Mouse (Mus musculus) adrenal gland, adult 2 months (tissue): ENCODE results near the gene Mgat4a. TPM values are rescaled to one million over a fixed set of nuclear protein-coding genes. Genes with fewer than 3 reads are reported as not detected.
A peak's percentile ranks its signal among the peaks of the same experiment; 100 is the strongest.

Source experiments
- DNase-seq: peaks from one replicate; pipeline ENCODE4 v3.0.0; 2021
- polyA plus RNA-seq: library from polyadenylated mRNA; depleted of rRNA; stranded (reverse); fragments of >200 nt; gene quantifications from 2 replicates; pipeline ENCODE4 v1.2.3, GENCODE M21; 2012
- total RNA-seq, 2 experiments: library from RNA; stranded (reverse); gene quantifications; 2 replicates each; pipeline ENCODE4 v1.2.3; 2021

The Mgat4a gene
- total and polyA plus RNA-seq, 3 experiments: 1.4 to 9.0 (median 5.5) TPM

DNA sequence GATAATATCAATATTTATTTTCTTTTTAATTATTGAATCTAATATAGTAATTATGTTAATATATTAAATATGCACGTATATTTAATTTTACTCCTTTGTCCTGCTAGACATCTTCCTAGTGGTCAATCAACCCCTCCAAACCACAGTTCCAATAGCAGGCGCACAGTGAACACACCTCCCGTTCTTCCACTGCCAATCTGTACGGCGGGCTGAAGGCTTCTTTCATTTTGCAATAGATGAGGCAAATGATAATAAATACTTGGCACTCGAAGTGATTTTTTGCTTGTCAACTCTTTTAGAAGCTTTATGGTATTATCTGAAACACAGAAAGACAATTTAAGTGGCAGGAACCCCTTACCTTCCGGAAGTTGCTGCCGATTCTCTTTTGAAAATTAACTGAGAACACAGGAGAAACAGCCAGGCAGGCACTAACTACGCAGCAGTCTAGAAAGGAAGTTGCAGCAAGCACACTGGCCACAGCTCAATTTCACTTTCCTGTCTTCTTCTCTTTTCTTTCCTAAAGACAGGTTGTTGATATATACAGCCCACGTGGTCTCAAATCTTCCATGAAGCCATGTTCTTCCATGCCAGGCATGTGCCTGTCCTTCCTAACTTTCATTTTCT lies 45.0 kb downstream of the Mgat4a start:
- no peak for DNase-seq

- no peak for DNase-seq
Observed at GRCm38 (mm10) chr1:37495104-37495503, 45.7 kb downstream of the Mgat4a start.

GRCm38 (mm10) chr1:37491672-37492071 lies 49.1 kb downstream of the Mgat4a start:
- peak; percentile 18 for DNase-seq

GRCm38 (mm10) chr1:37490691-37491212 lies 50.1 kb downstream of the Mgat4a start:
- no peak for DNase-seq

DNA sequence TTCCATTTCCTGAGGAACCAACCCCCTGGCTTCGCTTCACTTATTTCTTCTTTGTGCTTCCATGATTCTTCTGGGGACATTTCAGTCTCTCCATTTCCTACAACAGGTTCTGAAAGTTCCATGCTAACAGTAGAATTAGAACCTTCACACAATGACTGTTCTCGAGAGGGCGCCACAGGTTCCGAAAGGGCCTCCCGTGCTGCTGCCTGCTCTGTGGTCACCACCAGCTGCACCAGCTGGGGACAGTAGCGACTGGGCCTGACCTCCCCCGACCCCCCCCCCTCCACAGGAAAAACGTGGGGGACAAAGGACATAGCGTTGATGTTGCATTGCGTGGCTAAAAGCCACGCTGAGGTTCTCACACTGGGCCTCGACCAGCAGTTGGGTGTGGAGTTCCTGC lies 52.3 kb downstream of the Mgat4a start:
- no peak for DNase-seq

- no peak for DNase-seq
Observed at GRCm38 (mm10) chr1:37486994-37487393, 53.8 kb downstream of the Mgat4a start.

GRCm38 (mm10) chr1:37486439-37486838 lies 54.4 kb downstream of the Mgat4a start:
- no peak for DNase-seq

- DNase-seq: no peak
Observed at GRCm38 (mm10) chr1:37484612-37485011, 56.2 kb downstream of the Mgat4a start.

DNA sequence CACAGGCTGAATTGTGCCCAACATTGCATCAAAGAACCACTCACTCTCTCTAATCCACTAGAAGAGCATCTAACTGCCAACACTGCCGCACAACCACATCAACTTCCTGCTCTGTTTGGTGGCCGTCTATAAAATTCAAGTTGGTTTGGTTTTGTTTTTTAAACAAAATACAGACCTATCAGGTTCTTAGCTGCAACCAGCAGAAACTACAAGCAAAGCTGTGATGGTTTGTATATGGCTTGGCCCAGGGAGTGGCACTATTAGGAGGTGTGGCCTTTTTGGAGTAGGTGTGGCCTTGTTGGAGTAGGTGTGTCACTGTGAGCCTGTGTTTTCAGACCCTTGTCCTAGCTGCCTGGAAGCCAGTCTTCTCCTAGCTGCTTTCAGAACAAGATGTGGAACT lies 59.5 kb downstream of the Mgat4a start:
- DNase-seq: no peak

- no peak for DNase-seq
Observed at GRCm38 (mm10) chr1:37480731-37481130, 60.1 kb downstream of the Mgat4a start.

GRCm38 (mm10) chr1:37479759-37480158 lies 61.1 kb downstream of the Mgat4a start:
- DNase-seq: no peak

DNA sequence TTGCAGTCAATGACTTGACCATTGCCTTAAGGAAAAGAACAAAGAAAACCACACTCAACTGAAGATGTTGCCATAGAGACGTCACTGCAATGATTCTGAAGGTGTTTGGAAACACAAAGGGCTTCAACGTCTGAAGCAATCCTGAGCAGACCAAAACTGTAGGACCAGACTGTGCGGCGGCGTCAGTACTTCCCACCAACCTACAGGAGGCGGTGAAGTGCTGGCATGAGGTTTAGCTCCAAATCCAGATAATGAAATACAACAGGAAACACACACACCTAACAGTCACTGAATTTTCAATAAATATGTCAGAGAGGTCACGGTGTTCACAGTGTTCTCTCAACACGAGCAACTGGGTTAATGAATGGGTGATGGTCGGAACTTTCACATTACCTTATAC lies 61.7 kb downstream of the Mgat4a start:
- no peak for DNase-seq

DNA sequence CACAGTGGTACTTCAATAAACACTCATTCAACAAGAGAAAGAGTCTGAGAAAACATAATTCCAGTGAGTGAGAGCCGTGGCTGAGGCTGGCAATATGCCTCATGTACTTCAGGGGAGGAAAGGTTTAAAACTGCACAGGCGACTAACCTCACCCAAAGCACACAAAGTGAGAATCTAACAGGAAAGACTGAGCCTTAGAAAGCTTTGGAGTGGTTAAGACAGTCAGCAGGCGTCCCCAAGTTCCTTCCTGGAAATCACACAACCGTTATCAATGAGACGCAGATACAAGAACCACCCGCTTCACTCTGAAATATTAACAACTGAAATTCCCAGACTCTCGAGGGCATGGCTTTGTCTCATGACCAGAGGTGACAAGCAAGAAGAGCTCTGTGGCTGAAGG lies 62.4 kb downstream of the Mgat4a start:
- DNase-seq: no peak

DNA sequence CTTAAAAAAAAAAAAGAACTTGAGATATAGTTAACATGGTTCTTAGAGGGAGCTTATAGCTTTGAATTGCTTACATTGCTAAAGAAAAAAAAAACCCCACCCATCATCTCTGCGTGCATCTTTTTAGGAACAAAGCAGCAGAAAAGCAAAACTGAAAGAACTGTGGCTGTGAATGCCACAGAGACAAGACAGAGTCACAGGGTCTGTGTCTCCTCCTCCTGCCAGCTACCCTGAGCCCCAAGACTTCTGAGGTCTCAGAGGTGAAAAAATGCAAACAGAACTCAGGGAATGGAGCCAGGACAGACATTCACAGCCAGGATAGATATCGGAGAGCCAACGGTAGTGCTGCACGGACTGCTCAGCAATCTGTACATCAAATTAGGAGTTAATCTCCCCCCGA lies 62.9 kb downstream of the Mgat4a start:
- DNase-seq: no peak

GRCm38 (mm10) chr1:37477250-37477649 lies 63.6 kb downstream of the Mgat4a start:
- DNase-seq: no peak

- DNase-seq: no peak
Observed at GRCm38 (mm10) chr1:37475312-37475711, 65.5 kb downstream of the Mgat4a start.

DNA sequence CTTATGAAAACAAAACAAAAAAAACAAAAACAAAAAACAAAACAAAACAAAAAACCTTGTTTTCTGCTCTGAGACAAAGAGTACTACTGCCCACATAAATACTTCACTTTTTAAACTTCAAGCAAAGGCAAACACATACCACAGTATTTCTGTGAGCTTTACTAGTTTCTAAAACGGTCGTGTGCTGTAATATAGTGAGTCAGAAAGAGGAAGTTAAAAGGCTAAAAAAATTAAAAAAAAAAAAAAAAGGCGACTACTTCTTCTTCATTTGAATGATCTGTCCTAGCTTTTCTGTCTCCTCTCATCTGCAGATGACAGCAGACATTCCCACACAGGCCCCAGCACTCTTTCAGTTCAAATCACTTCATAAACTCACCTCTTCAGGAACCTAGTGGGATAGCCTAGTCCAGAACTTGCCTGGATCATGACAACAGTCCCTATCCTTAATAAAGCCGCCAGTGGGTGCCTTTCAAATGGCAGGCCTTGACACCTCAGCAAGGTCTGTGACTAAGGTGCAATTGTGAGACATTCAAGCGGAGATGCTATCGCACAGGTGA lies 66.1 kb downstream of the Mgat4a start:
- no peak for DNase-seq

GRCm38 (mm10) chr1:37474046-37474445 lies 66.8 kb downstream of the Mgat4a start:
- DNase-seq: no peak

DNA sequence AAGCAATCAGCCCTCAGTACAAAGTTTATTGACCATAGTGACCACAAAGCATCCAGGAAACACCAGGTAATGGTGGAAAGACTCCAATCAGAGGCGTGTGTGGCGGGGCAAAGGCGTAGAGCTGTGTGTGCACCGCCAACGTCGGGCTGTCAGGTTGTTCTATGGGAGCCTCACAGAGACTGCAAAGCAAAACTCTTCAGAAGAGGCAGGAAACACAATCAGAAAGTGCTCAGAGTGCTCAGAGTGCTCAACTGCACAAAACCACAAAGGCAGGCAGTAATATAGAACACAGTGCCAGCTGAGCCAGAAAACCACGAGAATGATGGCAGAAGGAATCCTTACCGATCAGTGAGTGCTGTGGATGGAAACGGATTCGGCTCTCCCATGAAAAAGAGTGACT lies 67.6 kb downstream of the Mgat4a start:
- no peak for DNase-seq

DNA sequence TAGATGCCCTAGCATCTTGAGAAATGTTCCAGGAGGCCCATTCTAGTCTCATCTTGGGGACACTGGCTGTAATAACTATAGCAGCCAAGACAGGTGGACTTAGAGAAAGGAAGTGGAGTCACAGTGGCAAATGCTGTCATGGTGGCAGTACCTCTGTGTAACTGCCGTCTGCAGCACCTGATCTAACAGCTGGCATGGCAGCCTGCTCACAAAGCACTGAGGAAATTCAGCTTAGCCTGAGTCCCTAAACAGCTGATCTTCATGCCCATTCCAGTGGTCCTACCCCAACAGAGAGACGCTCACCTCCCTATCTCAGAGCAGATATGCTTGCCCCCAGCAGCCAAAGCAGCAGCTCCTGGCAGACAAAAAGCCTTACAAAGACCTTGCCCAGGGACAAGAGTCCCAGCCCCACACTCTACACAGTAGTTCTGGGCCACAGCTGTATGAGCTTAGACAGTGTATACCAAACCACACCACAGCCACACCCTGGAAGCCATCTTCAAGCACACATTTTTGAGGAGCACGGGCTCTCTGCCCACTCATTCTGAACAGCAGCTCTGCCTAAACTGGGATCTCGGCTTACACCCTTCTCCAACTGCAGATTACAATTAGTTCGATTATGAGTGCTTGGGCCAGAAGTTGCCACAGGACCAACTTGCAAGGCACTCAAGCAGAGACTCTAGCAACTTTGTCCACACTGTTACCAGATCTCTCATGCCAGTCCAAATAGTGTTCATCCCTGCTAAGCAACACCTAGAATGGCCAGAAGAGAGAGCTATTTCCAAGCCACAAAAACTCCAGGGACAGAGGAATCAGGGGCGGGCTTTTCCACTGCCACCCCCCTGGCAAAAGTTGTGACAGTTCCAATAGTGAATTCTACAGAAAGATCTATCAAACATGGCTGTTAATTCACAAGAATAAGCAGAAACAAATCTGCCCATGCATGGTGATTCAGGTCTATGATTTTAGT lies 69.4 kb downstream of the Mgat4a start:
- no peak for DNase-seq

DNA sequence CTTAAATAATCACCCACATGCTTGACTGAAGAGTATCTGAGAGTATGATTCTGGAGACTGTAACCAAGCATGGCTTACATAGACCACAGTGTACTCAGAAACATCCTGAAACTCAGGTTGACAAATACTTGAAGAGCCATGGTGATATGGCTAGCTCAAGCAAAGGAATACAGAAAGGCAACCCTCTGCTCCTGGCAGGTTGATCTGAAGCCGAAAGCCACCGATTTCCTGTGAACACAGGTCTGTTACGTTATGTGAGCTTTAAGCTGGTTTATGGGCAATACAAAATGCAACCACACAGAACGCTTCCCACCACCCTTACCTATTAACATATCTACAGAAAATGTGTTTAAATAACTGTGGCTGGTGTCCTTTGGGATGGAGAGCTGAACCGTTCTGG lies 71.8 kb downstream of the Mgat4a start:
- no peak for DNase-seq

DNA sequence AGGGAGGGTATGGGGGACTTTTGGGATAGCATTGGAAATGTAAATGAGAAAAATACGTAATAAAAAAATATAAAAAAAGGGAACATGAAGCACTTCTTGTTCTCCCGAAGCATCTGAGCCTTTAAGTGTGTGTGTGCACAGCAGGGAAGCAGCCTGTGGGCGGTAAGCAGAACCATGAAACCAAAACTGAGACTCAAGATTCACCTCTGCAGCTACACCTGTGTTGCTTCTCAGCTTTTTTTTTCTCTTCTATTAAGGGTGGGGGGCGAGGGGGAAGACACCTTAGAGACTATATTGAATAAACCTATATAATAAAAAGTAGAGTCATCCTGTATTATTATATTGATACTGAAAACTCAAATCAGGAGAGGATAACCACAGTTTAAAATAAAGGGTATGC lies 73.0 kb downstream of the Mgat4a start:
- DNase-seq: no peak
